Mouse (Mus musculus): ENCODE measurements at regions not wholly inside any gene's neighbourhood (a gene's known extent, or its start where the extent isn't known, plus 50 kb on each side); places are given as distances from the start of the nearest gene placed in this dataset.
A peak's percentile ranks its signal among the peaks of the same experiment; 100 is the strongest.

- Histone ChIP-seq H3K9ac (no peak overlapping the region), H3K4me3 (no peak overlapping the region), H3K4me2 (no peak overlapping the region), H3K27me3 (replicated peaks) (no peaks in the 10 kb centered on the region), H3K4me1 (replicated peaks) (peaks cover 7% of the 10 kb centered on the region), H3K27ac (ENCODE audit: poor library complexity, severe bottlenecking) (no peak overlapping the region), H3K36me3 (no peaks in the 10 kb centered on the region), H3K9me3 (replicated peaks) (no peaks in the 10 kb centered on the region)
- peak; percentile 29; the same call in 1 of the 2 replicates for ATAC-seq (ENCODE audit: insufficient number of reproducible peaks, low FRiP score)
- WGBS: 16% methylated on average over 2 of the region's 2 CpGs
Measured at GRCm38 (mm10) chr14:90600554-90600953, 2129.4 kb upstream of the Pcdh20 start.

Measured in heart, embryonic 12.5 days (tissue).